Mouse (Mus musculus): Measurements from ENCODE around the gene Pheta2. TPM values are rescaled to one million over a fixed set of nuclear protein-coding genes. Genes with fewer than 3 reads are reported as not detected.
"Not testable (repeated sequence)": the region's sequence is repeated elsewhere in the genome, so short reads cannot be mapped to it uniquely, and the experiment has no call there.

Pheta2 gene
- total RNA-seq, 2 experiments from 2014 or later = 2.0 to 2.3 TPM

DNA sequence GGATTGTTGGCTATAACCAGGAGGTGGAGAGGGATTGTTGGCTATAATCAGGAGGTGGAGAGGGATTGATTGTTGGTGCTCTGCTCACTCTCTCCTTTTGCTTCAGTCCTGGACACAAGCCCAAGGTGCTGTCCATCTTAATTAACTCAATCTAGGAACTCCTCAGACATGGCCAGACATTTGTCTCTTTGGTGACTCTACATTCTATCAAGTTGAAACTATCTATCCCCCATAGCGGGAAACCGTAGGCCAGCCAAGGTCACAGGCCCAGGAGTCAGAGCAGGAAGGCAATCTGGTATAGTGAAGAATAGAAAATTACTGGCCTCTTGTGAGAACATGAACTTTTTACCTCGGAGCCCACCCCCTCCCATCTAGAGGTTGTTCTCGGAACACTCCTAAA lies 23.5 kb downstream of the Pheta2 start:
- peak in 1 of 2 experiments; percentile 1 for DNase-seq
- intact Hi-C loops (cut with DNase I) = no loop called here

GRCm38 (mm10) chr15:82363801-82364200 lies 25.1 kb downstream of the Pheta2 start:
- intact Hi-C loops (cut with DNase I); DNase-seq: not testable (repeated sequence)

DNA sequence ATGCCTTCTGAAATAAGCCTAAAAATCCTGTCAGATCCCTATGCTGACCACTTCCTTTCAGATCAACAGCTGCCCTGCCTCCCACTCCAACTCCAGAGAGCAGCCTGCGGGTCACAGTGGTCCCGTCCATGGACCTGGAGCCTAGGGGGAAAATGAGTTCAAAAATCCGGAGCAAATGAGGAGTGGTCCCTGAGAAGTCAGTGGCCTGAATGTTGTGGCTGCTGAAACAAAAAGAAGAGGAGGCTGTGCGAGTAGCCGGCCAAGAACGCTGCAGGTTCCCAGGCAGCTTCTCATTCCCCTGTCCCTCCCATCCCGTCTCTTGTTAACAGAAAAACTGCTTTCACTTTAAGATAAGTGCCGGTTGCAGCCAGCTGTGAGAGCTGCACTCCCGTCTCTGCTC lies 25.8 kb downstream of the Pheta2 start:
- DNase-seq = peak in 1 of 2 experiments; percentile 1
- intact Hi-C loops (cut with DNase I) = not testable (repeated sequence)

DNA sequence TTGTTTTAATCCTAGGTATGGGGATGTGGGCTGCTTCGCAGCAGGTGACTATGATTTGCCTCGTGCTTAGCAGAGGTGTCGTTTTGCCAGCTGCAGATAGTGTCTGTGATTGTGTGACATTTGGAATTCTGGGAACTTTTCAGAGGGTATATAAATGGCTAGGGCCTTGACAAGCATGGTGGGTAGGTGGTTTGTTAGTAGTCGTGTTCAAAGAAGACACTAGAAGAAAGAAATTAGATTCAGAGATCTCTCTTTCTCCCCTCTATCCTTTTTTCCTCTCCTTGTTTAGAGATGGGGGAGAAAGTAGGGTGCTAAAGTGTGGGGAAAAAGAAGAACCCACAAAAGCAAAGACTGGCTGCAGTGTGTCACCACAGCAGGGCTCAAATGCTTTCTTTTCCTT lies 29.4 kb downstream of the Pheta2 start:
- intact Hi-C loops (cut with DNase I) = no loop called here
- DNase-seq = no peak

GRCm38 (mm10) chr15:82368851-82369250 lies 30.1 kb downstream of the Pheta2 start:
- intact Hi-C loops (cut with DNase I) = no loop called here
- no peak for DNase-seq

DNA sequence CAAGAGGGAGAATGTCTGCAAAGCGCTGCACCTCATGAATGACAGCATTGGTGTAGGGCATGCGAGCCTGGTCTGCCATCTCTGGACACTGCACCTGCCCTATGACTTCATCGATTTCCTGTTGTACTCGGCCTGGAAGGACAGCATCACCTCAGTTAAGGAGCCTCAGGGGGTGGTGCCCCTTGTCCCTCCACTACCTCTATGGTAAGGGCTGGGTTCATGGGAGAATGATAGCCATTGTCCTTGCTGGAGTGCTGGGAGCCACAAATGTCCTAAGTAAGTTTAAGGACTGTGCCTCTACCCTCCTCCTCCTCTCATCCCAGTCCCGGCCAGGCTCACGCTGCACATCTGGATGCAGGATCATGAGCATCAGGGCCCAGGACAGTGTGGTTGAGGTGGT lies 33.7 kb downstream of the Pheta2 start:
- intact Hi-C loops (cut with DNase I) = no loop called here

DNA sequence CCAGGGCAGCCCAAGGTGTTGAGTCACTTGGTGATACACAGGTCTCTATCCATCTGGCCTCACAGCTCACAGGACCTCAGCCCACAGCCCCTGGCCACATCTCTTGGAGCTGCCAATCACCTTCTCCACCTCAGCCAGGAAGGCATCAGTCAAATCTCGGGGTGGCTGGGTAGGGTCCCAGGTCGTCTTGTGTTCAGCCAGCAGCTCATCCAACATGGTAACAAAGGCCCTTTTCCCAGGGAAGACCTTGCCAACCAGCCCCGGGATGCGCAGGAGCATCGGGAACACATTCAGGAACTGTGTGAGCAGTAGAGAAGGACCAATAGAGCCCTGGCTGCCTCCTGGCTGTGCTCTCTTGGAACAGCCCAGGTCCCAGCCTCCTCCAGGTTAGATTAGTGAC lies 34.2 kb downstream of the Pheta2 start:
- intact Hi-C loops (cut with DNase I) = no loop called here
- no peak for DNase-seq

More for the DNA sequence above, 33.7 kb downstream of the Pheta2 start:
- no peak for DNase-seq

- intact Hi-C loops (cut with DNase I) = no loop called here
- no peak for DNase-seq
These were observed 35.7 kb downstream of the Pheta2 start for GRCm38 (mm10) chr15:82374437-82374836.

- intact Hi-C loops (cut with DNase I) = no loop called here
- no peak for DNase-seq
These were observed 37.1 kb downstream of the Pheta2 start for GRCm38 (mm10) chr15:82375855-82376254.

DNA sequence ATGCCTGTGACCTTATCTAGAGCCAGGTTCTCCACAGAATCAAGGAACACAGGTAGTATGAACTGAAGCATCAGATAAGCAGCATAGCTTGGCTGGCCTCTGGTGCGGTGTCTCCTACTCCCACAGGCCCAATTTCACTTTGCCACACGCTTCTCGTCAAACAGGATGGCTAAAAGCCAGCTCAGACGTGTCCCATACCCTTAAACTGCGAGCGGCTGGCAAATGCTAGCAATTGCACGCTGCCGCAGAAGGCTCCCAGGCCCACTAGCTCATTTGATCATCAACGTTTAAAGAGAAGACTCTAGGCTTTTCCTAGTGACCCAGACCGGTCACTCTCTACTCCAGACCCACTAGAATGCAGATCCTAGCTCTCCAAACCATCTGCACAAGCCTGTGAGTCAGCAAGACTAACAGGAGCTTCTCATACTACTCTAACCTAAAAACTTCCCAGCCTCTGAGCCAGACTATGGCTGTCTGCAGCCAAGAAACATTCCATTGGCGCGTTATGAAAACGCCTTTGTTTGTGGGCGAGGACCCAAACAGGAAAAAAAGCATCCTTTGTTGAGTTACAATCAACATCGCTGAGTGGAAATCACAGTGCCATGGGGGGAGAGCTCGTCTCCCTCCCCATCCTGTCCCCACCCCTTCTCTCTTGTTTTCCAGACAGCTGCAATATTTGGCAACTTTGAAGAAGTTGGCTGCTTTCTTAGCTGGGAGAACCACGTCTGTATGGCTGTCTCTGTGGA lies 37.8 kb downstream of the Pheta2 start:
- intact Hi-C loops (cut with DNase I) = no loop called here
- peak; percentile 67 to 80 for DNase-seq

- intact Hi-C loops (cut with DNase I) = no loop called here
- no peak for DNase-seq
These were observed 39.0 kb downstream of the Pheta2 start for GRCm38 (mm10) chr15:82377701-82378100.

DNA sequence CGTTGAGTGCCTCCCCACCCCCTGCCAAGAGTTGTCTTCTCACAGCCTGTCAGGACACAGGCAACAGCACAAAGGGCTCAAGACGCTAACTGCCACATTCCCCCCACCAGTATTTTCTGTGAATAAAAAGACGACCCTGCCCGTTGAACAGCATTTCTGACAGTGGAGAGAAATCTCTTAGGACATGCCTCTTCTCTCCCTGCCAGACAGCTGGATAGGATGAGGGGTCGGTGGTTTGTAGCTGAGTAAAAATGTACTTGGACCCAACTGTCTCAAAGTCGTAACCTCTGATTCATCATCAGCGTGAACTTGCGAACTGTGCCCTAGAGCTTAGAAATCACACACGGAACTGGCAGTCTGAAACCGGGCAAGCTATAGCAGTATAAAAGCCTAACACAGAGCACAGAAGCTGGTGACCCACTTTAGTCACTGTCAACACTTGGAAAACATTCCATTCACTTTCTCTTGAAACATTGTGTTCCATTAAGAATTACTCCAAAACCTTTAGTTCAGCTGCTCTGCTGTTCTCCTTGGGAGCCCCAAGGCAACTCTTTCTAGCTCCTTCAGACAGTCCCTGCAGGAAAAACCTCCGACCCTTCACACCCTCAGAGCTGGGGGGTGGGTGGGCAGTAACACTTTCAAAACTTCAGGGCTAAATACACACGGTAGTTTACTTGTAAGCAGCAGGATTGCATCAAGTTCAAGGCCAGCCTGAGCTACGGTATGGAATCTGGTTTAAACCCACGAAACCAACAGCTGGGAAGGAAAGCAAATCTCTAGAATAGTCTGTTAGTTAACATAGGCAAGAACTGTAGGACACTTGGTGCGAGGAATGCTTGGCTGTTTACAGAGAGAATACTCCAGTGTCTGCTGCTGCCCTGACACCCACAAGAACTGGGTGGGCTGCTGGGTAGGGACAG lies 39.8 kb downstream of the Pheta2 start:
- peak in 1 of 2 experiments; percentile 28 for DNase-seq
- intact Hi-C loops (cut with DNase I) = no loop called here

GRCm38 (mm10) chr15:82379511-82379870 lies 40.7 kb downstream of the Pheta2 start:
- DNase-seq = no peak
- intact Hi-C loops (cut with DNase I) = no loop called here

- intact Hi-C loops (cut with DNase I) = no loop called here
- peak; percentile 67 for DNase-seq
These were observed 41.4 kb downstream of the Pheta2 start, which contains the start of gene Cyp2d22 for GRCm38 (mm10) chr15:82379871-82380713. TSS of gene Cyp2d22 (minus strand) at chr15:82380260.

GRCm38 (mm10) chr15:82380714-82381062 lies 41.9 kb downstream of the Pheta2 start:
- intact Hi-C loops (cut with DNase I) = no loop called here
- no peak for DNase-seq

- no peak for DNase-seq
- intact Hi-C loops (cut with DNase I) = loop anchor here (2.0 kb wide), 1 partner anchor 34 kb away; no protein-coding TSS in a partner anchor
These were observed 43.7 kb downstream of the Pheta2 start for GRCm38 (mm10) chr15:82382441-82382840.

DNA sequence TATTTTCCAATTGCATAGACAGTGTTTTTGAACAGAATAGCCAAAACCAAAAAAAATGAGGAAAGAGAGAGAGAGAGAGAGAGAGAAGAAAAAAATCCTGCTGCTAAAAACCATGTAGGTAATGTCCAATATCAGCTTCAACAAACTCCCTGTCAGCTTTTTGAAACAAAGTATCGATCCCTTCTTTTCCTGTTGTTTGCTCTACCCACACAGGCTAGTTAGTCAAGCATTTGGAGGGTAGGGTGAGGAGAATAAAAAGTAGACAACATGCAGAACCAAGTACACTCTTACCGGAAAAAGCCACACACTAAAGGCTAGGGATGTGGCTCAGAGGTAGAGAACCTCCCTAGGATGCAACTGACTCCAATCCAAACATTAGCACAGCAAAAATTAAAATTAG lies 47.0 kb downstream of the Pheta2 start:
- intact Hi-C loops (cut with DNase I) = no loop called here
- DNase-seq = no peak

DNA sequence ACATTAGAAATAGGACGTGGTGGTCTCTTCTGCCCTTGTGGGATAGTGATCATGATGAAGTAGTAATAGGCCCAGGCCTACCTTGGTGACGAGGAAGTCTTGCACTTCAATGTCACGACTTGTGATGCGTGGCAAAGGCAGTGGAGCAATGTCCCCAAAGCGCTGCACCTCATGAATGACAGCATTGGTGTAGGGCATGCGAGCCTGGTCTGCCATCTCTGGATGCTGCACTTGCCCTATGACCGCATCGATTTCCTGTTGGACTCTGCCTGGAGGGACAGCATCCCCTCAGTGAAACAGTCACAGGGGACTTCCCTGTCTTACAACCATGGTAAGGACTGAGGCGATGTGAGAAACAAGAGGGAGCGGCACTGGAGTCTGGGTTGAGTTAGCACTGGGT lies 51.2 kb downstream of the Pheta2 start:
- intact Hi-C loops (cut with DNase I) = not testable (repeated sequence)

GRCm38 (mm10) chr15:82393922-82394321 lies 55.2 kb downstream of the Pheta2 start, which contains the start of gene Cyp2d11:
TSS of gene Cyp2d11 (minus strand) at chr15:82394022.
- DNase-seq; intact Hi-C loops (cut with DNase I): not testable (repeated sequence)

More for the DNA sequence above, 51.2 kb downstream of the Pheta2 start:
- DNase-seq = not testable (repeated sequence)

Measured in heart, postnatal 14 days (tissue).